Mouse (Mus musculus): ENCODE measurements around the gene I830077J02Rik.

- TF ChIP-seq CTCF (IDR thresholded peaks at IDR 0.05; ENCODE audit: low read depth): no peak
- TF ChIP-seq EP300 (IDR thresholded peaks at IDR 0.05; ENCODE audit: low read depth): no peak
Observed at GRCm38 (mm10) chr3:105891141-105891540, 41.3 kb downstream of the I830077J02Rik start.
